Mouse (Mus musculus): ENCODE data around the gene Alkbh5. TPM values are rescaled to one million over a fixed set of nuclear protein-coding genes. Genes with fewer than 3 reads are reported as not detected.

Alkbh5 gene
- polyA plus RNA-seq, 2 experiments: 7.7 to 14.2 TPM

GRCm38 (mm10) chr11:60537468-60538347 lies 1.5 kb downstream of the Alkbh5 start:
- DNase-seq (ENCODE audit: low read depth in 3 of 3, low spot score in 3 of 3) (peak; percentile 90 to 93 (median 90)), ATAC-seq (ENCODE audit: insufficient read depth) (peak; percentile 86)
- peak overlapping the region; percentile 82 to 87 for H3K4me3 ChIP-seq (ENCODE audit: insufficient read depth in 1 of 2, low read depth in 2 of 2, low read length in 2 of 2)
- peaks cover 16 to 19% of the 10 kb centered on the region in 2 experiments for H3K4me1 ChIP-seq (replicated peaks; ENCODE audit: control insufficient read depth in 2 of 2, insufficient read depth in 2 of 2, low read length in 1 of 2)
- peak overlapping the region; percentile 96 for H3K4me2 ChIP-seq (ENCODE audit: low read depth)
- H3K9ac ChIP-seq (replicated peaks): peak overlapping the region; percentile 86
- TF ChIP-seq CTCF (IDR thresholded peaks at IDR 0.05; ENCODE audit: low read depth) (0 out of 2 replicates have a peak, but pooled peaks have one; percentile 11), EP300 (IDR thresholded peaks at IDR 0.05; ENCODE audit: low read depth) (no peak)
- H3K27me3 ChIP-seq (ENCODE audit: control insufficient read depth, insufficient read depth, low read length): no peaks in the 10 kb centered on the region
- peak overlapping the region; percentile 97 for H3K27ac ChIP-seq
- peaks cover 12% of the 10 kb centered on the region for H3K36me3 ChIP-seq (replicated peaks; ENCODE audit: control insufficient read depth, insufficient read depth, low read depth)
- H3K9me3 ChIP-seq (ENCODE audit: control insufficient read depth, low read length): no peaks in the 10 kb centered on the region
- under 1% methylated on average over 88 of the region's 91 CpGs for WGBS (ENCODE audit: insufficient replicate concordance)

DNA sequence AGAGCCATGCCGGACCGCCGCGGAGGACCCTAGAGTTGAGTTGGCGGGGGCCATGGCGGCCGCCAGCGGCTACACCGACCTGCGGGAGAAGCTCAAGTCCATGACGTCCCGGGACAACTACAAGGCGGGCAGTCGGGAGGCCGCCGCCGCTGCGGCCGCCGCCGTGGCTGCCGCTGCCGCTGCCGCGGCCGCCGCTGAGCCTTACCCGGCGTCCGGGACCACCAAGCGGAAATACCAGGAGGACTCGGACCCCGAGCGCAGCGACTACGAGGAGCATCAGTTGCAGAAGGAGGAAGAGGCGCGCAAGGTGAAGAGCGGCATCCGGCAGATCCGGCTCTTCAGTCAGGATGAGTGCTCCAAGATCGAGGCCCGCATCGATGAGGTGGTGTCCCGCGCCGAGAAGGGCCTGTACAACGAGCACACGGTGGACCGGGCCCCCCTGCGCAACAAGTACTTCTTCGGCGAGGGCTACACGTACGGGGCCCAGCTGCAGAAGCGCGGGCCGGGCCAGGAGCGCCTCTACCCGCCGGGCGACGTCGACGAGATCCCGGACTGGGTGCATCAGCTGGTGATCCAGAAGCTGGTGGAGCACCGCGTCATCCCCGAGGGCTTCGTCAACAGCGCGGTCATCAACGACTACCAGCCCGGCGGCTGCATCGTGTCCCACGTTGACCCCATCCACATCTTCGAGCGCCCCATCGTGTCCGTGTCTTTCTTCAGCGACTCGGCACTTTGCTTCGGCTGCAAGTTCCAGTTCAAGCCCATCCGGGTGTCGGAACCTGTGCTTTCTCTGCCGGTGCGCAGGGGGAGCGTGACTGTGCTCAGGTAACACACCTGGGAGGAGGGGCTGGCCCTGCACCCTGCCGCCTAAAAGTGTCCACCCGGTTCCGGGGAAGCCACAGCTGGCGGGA lies 2.4 kb downstream of the Alkbh5 start:
- peak overlapping the region; percentile 79 to 87 for H3K4me3 ChIP-seq (ENCODE audit: insufficient read depth in 1 of 2, low read depth in 2 of 2, low read length in 2 of 2)
- H3K27ac ChIP-seq: peak overlapping the region; percentile 65
- no peaks in the 10 kb centered on the region for H3K9me3 ChIP-seq (ENCODE audit: control insufficient read depth, low read length)
- DNase-seq (ENCODE audit: low read depth in 3 of 3, low spot score in 3 of 3) (peak in 2 of 3 experiments; percentile 18 to 29), ATAC-seq (ENCODE audit: insufficient read depth) (peak; percentile 40)
- no peaks in the 10 kb centered on the region for H3K27me3 ChIP-seq (ENCODE audit: control insufficient read depth, insufficient read depth, low read length)
- WGBS (ENCODE audit: insufficient replicate concordance): under 1% methylated on average over 93 of the region's 93 CpGs
- H3K9ac ChIP-seq (replicated peaks): peak overlapping the region; percentile 86
- H3K36me3 ChIP-seq (replicated peaks; ENCODE audit: control insufficient read depth, insufficient read depth, low read depth): peaks cover 13% of the 10 kb centered on the region
- H3K4me2 ChIP-seq (ENCODE audit: low read depth): peak overlapping the region; percentile 96
- TF ChIP-seq EP300 (IDR thresholded peaks at IDR 0.05; ENCODE audit: low read depth): no peak
- TF ChIP-seq CTCF (IDR thresholded peaks at IDR 0.05; ENCODE audit: low read depth): no peak
- H3K4me1 ChIP-seq (replicated peaks; ENCODE audit: control insufficient read depth in 2 of 2, insufficient read depth in 2 of 2, low read length in 1 of 2): peaks cover 16 to 19% of the 10 kb centered on the region in 2 experiments

GRCm38 (mm10) chr11:60539540-60539939 lies 3.4 kb downstream of the Alkbh5 start:
- peaks cover 16 to 19% of the 10 kb centered on the region in 2 experiments for H3K4me1 ChIP-seq (replicated peaks; ENCODE audit: control insufficient read depth in 2 of 2, insufficient read depth in 2 of 2, low read length in 1 of 2)
- H3K9ac ChIP-seq (replicated peaks): peak overlapping the region; percentile 86
- 10% methylated on average over 2 of the region's 2 CpGs for whole genome bisulfite sequencing (ENCODE audit: insufficient replicate concordance)

DNA sequence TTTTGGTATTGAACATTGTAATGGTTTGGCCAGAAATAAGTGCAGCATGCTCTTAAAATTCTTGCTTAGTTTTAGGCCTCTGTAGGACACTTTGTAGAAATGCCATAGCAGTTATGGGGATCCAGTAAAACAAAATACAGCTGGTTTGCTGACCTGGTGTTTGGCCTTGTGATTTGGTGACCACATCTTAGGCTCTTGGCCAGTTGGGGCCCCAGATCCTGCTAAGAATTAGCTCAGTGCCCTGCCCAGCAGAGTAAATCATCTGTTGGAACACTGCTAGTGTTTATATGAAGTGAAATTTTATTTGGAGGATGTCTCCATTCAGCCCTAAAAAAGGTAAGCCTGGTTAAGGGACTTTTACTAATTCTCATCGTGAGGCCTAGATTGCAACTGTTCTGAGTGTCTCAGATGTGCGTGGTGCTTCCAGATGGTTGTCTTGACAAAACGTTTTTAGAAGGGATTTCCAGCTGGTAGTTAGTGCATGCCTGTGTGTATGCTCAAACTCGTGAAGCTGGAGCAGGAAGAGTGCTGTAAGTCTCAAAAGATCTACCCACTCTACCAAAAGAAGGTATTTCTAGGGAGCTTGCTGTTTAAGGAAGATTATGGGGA lies 3.9 kb downstream of the Alkbh5 start:
- Histone ChIP-seq H3K4me3 (ENCODE audit: insufficient read depth in 1 of 2, low read depth in 2 of 2, low read length in 2 of 2) (peak overlapping the region; percentile 45 to 87), H3K9ac (replicated peaks) (peak overlapping the region; percentile 48), H3K4me1 (replicated peaks; ENCODE audit: control insufficient read depth in 2 of 2, insufficient read depth in 2 of 2, low read length in 1 of 2) (peaks cover 16 to 19% of the 10 kb centered on the region in 2 experiments), H3K9me3 (ENCODE audit: control insufficient read depth, low read length) (no peaks in the 10 kb centered on the region), H3K4me2 (ENCODE audit: low read depth) (peak overlapping the region; percentile 96), H3K36me3 (replicated peaks; ENCODE audit: control insufficient read depth, insufficient read depth, low read depth) (peaks cover 20% of the 10 kb centered on the region), H3K27me3 (ENCODE audit: control insufficient read depth, insufficient read depth, low read length) (no peaks in the 10 kb centered on the region), H3K27ac (no peak overlapping the region)
- DNase-seq (ENCODE audit: low read depth in 3 of 3, low spot score in 3 of 3): no peak
- 12% methylated on average over 4 of the region's 4 CpGs for WGBS (ENCODE audit: insufficient replicate concordance)
- no peak for ATAC-seq (ENCODE audit: insufficient read depth)
- TF ChIP-seq EP300 (IDR thresholded peaks at IDR 0.05; ENCODE audit: low read depth): no peak
- TF ChIP-seq CTCF (IDR thresholded peaks at IDR 0.05; ENCODE audit: low read depth): no peak

More at GRCm38 (mm10) chr11:60539540-60539939, 3.4 kb downstream of the Alkbh5 start:
- Histone ChIP-seq H3K4me2 (ENCODE audit: low read depth) (peak overlapping the region; percentile 96), H3K36me3 (replicated peaks; ENCODE audit: control insufficient read depth, insufficient read depth, low read depth) (peaks cover 18% of the 10 kb centered on the region), H3K9me3 (ENCODE audit: control insufficient read depth, low read length) (no peaks in the 10 kb centered on the region), H3K27ac (no peak overlapping the region; the same call in 1 of the 2 replicates), H3K27me3 (ENCODE audit: control insufficient read depth, insufficient read depth, low read length) (no peaks in the 10 kb centered on the region), H3K4me3 (ENCODE audit: insufficient read depth in 1 of 2, low read depth in 2 of 2, low read length in 2 of 2) (peak overlapping the region; percentile 79 to 87)
- DNase-seq (ENCODE audit: low read depth in 3 of 3, low spot score in 3 of 3) (no peak), ATAC-seq (ENCODE audit: insufficient read depth) (no peak)
- TF ChIP-seq EP300 (IDR thresholded peaks at IDR 0.05; ENCODE audit: low read depth) (no peak), CTCF (IDR thresholded peaks at IDR 0.05; ENCODE audit: low read depth) (no peak)
